Mouse (Mus musculus) embryonic facial prominence, embryonic 11.5 days (tissue): ENCODE measurements around the gene Zfp423. TPM values are rescaled to one million over a fixed set of nuclear protein-coding genes. Genes with fewer than 3 reads are reported as not detected.
A peak's percentile ranks its signal among the peaks of the same experiment; 100 is the strongest.

Source experiments
- ATAC-seq: fragments of 200-750 bp; cut with Nextera tagmentation; replicated peaks from 2 replicates; pipeline ENCODE4 v1.8.0; 2017; ENCODE audit warnings: low read depth; ENCODE audit not compliant: insufficient number of reproducible peaks, low FRiP score, low TSS enrichment
- DNase-seq: peaks from one replicate; pipeline ENCODE4 v3.0.0-alpha.2; 2015; ENCODE audit warnings: low spot score
- H3K27ac ChIP-seq: fragments of 300-500 bp; sonication (generic); replicated peaks from 2 replicates; pipeline ENCODE4 v1.5.1; 2014; ENCODE audit warnings: mild to moderate bottlenecking, low read depth, low read length, control low read depth
- H3K27me3 ChIP-seq: fragments of 300-500 bp; sonication (generic); 2 replicates; pipeline ENCODE4 v1.6.1; 2014; ENCODE audit warnings: mild to moderate bottlenecking, low read length, moderate library complexity, mixed read lengths; ENCODE audit not compliant: control insufficient read depth, insufficient read depth
- H3K36me3 ChIP-seq: fragments of 300-500 bp; sonication (generic); replicated peaks from 2 replicates; pipeline ENCODE4 v1.6.1; 2014; ENCODE audit warnings: low read depth, mild to moderate bottlenecking, low read length, moderate library complexity, mixed read lengths; ENCODE audit not compliant: control insufficient read depth, insufficient read depth
- H3K4me1 ChIP-seq: fragments of 300-500 bp; sonication (generic); 2 replicates; pipeline ENCODE4 v1.6.1; 2014; ENCODE audit warnings: low read length, mixed read lengths; ENCODE audit not compliant: control insufficient read depth, insufficient read depth
- H3K4me2 ChIP-seq: fragments of 300-500 bp; sonication (generic); 2 replicates; pipeline ENCODE4 v1.6.1; 2014; ENCODE audit warnings: low read depth, mild to moderate bottlenecking, control low read depth, low read length, moderate library complexity
- H3K4me3 ChIP-seq: fragments of 300-500 bp; sonication (generic); 2 replicates; pipeline ENCODE4 v1.5.1; 2014; ENCODE audit warnings: low read depth, low read length, control low read depth
- H3K9ac ChIP-seq: fragments of 300-500 bp; sonication (generic); replicated peaks from 2 replicates; pipeline ENCODE4 v1.6.1; 2014; ENCODE audit warnings: mild to moderate bottlenecking, control low read depth, low read length
- H3K9me3 ChIP-seq: fragments of 300-500 bp; sonication (generic); replicated peaks from 2 replicates; pipeline ENCODE4 v1.6.1; 2016; ENCODE audit warnings: mild to moderate bottlenecking, low read length, inconsistent platforms, mixed read lengths; ENCODE audit not compliant: control insufficient read depth
- WGBS: fragments of 180-500 bp; shearing (Covaris S2); extraction: QIAGEN DNeasy Blood & Tissue Kit; methylation state at CpG from one replicate; pipeline ENCODE4 v1.1.7; 2014; 5-methylcytosine and 5-hydroxymethylcytosine counted together
- polyA plus RNA-seq: library from polyadenylated mRNA; unstranded; fragments of >200 nt; fragmentation: Nextera tagmentation; extraction: Ambion mirVana; gene quantifications from 2 replicates; pipeline ENCODE4 v1.2.1, GENCODE M21; 2014

The Zfp423 gene
- polyA plus RNA-seq, 1 experiment from 2014 or later: 25.4 TPM

GRCm38 (mm10) chr8:87837266-87837665 is 122.1 kb downstream of the Zfp423 start:
- Histone ChIP-seq H3K4me2 (peak overlapping the region; percentile 19; the same call in 1 of the 2 replicates), H3K27ac (peak overlapping the region; percentile 73), H3K9me3 (no peaks in the 10 kb centered on the region), H3K27me3 (no peaks in the 10 kb centered on the region), H3K36me3 (no peaks in the 10 kb centered on the region), H3K4me3 (no peak overlapping the region), H3K9ac (0 out of 2 replicates have a peak overlapping the region, but pooled peaks have one; percentile 9), H3K4me1 (peaks cover 42% of the 10 kb centered on the region)
- no peak for DNase-seq
- peak; percentile 2; the same call in 1 of the 2 replicates for ATAC-seq
- 19% methylated on average over 6 of the region's 6 CpGs for WGBS

GRCm38 (mm10) chr8:87836866-87837265 is 122.5 kb downstream of the Zfp423 start:
- Histone ChIP-seq H3K4me2 (peak overlapping the region; percentile 19), H3K9ac (0 out of 2 replicates have a peak overlapping the region, but pooled peaks have one; percentile 9), H3K27me3 (no peaks in the 10 kb centered on the region), H3K4me3 (no peak overlapping the region), H3K9me3 (no peaks in the 10 kb centered on the region), H3K27ac (peak overlapping the region; percentile 73), H3K36me3 (no peaks in the 10 kb centered on the region), H3K4me1 (peaks cover 45% of the 10 kb centered on the region)
- DNase-seq: peak; percentile 76
- WGBS: 10% methylated on average over 16 of the region's 16 CpGs
- ATAC-seq: peak; percentile 75

- Histone ChIP-seq H3K9ac (no peak overlapping the region), H3K4me2 (no peak overlapping the region), H3K9me3 (no peaks in the 10 kb centered on the region), H3K27me3 (no peaks in the 10 kb centered on the region), H3K36me3 (no peaks in the 10 kb centered on the region), H3K4me3 (no peak overlapping the region), H3K27ac (peak overlapping the region; percentile 73; the same call in 1 of the 2 replicates), H3K4me1 (peaks cover 54% of the 10 kb centered on the region)
- DNase-seq: peak; percentile 29
- no peak for ATAC-seq
- 8% methylated on average over 7 of the region's 7 CpGs for WGBS
These were observed 123.5 kb downstream of the Zfp423 start for GRCm38 (mm10) chr8:87835924-87836323.

GRCm38 (mm10) chr8:87835411-87835821 is 124.0 kb downstream of the Zfp423 start:
- WGBS: 2% methylated on average over 11 of the region's 11 CpGs
- ATAC-seq (no peak; the same call in 1 of the 2 replicates), DNase-seq (peak; percentile 54)
- Histone ChIP-seq H3K9me3 (no peaks in the 10 kb centered on the region), H3K4me3 (no peak overlapping the region), H3K9ac (peak overlapping the region; percentile 26), H3K36me3 (no peaks in the 10 kb centered on the region), H3K27me3 (no peaks in the 10 kb centered on the region), H3K4me1 (peaks cover 55% of the 10 kb centered on the region), H3K4me2 (peak overlapping the region; percentile 21; the same call in 1 of the 2 replicates), H3K27ac (peak overlapping the region; percentile 73)

- Histone ChIP-seq H3K9ac (no peak overlapping the region), H3K9me3 (no peaks in the 10 kb centered on the region), H3K27ac (peak overlapping the region; percentile 73), H3K36me3 (no peaks in the 10 kb centered on the region), H3K4me1 (peaks cover 58% of the 10 kb centered on the region), H3K4me2 (no peak overlapping the region), H3K4me3 (no peak overlapping the region), H3K27me3 (no peaks in the 10 kb centered on the region)
- ATAC-seq (no peak), DNase-seq (no peak)
- WGBS: 7% methylated on average over 5 of the region's 5 CpGs
These were observed 124.7 kb downstream of the Zfp423 start for GRCm38 (mm10) chr8:87834656-87835055.

GRCm38 (mm10) chr8:87833841-87834620 is 125.4 kb downstream of the Zfp423 start:
- DNase-seq (peak; percentile 61), ATAC-seq (no peak)
- H3K4me3 ChIP-seq: no peak overlapping the region

GRCm38 (mm10) chr8:87833339-87833738 is 126.1 kb downstream of the Zfp423 start:
- H3K4me3 ChIP-seq: no peak overlapping the region
- ATAC-seq (no peak), DNase-seq (peak; percentile 51)
- H3K9me3 ChIP-seq: no peaks in the 10 kb centered on the region
- H3K4me1 ChIP-seq: peaks cover 57% of the 10 kb centered on the region
- peak overlapping the region; percentile 72 for H3K27ac ChIP-seq
- no peaks in the 10 kb centered on the region for H3K27me3 ChIP-seq
- H3K36me3 ChIP-seq: no peaks in the 10 kb centered on the region
- peak overlapping the region; percentile 32; the same call in 1 of the 2 replicates for H3K4me2 ChIP-seq
- WGBS: 26% methylated on average over 13 of the region's 13 CpGs
- peak overlapping the region; percentile 42; the same call in 1 of the 2 replicates for H3K9ac ChIP-seq

More at GRCm38 (mm10) chr8:87833841-87834620, 125.4 kb downstream of the Zfp423 start:
- Histone ChIP-seq H3K27me3 (no peaks in the 10 kb centered on the region), H3K9me3 (no peaks in the 10 kb centered on the region), H3K4me1 (peaks cover 58% of the 10 kb centered on the region), H3K36me3 (no peaks in the 10 kb centered on the region), H3K4me2 (no peak overlapping the region), H3K27ac (peak overlapping the region; percentile 72), H3K9ac (no peak overlapping the region; the same call in 1 of the 2 replicates)
- WGBS: 13% methylated on average over 12 of the region's 12 CpGs
